Mouse (Mus musculus): ENCODE measurements around the gene Cdcp1. TPM values are rescaled to one million over a fixed set of nuclear protein-coding genes. Genes with fewer than 3 reads are reported as not detected.

Cdcp1 gene
- polyA plus RNA-seq, 1 experiment from 2014 or later = 0.05 TPM

DNA sequence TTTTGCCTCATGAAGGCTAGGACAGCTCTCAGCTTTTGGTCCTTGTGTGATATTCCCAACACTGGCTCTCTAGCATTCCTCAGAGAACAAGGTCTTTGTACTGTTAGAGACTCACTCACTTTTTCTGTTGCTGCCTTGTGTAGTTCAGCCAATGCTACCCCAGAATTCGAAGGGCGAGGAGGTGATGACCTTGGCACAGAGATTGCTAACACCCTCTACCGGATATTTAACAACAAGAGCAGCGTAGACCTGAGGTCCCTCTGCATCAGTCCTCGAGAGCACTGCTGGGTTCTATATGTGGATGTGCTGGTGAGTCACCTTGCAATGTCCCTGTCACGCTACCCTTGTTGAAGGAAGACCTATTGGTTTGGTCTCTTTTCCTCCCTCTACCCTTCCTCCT, 88.2 kb downstream of the Cdcp1 start:
- no peaks in the 10 kb centered on the region for H3K9me3 ChIP-seq (replicated peaks; ENCODE audit: control insufficient read depth, low read length)
- H3K4me1 ChIP-seq (ENCODE audit: control insufficient read depth, insufficient read depth, low read length) = no peaks in the 10 kb centered on the region
- no peak overlapping the region for H3K4me2 ChIP-seq (ENCODE audit: low read length)
- no peak for DNase-seq (ENCODE audit: low spot score)
- H3K9ac ChIP-seq (ENCODE audit: low read length) = no peak overlapping the region
- no peak for ATAC-seq
- no peaks in the 10 kb centered on the region for H3K27me3 ChIP-seq (replicated peaks; ENCODE audit: control insufficient read depth, insufficient read depth, low read length)
- H3K27ac ChIP-seq (ENCODE audit: low read depth, low read length) = no peak overlapping the region
- H3K4me3 ChIP-seq (ENCODE audit: low read depth, low read length) = no peak overlapping the region
- 96% methylated on average over 6 of the region's 6 CpGs for WGBS
- H3K36me3 ChIP-seq (ENCODE audit: control insufficient read depth, insufficient read depth, low read length) = peaks cover 64% of the 10 kb centered on the region

- Histone ChIP-seq H3K4me3 (ENCODE audit: low read depth, low read length) (no peak overlapping the region), H3K36me3 (ENCODE audit: control insufficient read depth, insufficient read depth, low read length) (peaks cover 64% of the 10 kb centered on the region), H3K9me3 (replicated peaks; ENCODE audit: control insufficient read depth, low read length) (no peaks in the 10 kb centered on the region), H3K27ac (ENCODE audit: low read depth, low read length) (no peak overlapping the region), H3K4me2 (ENCODE audit: low read length) (no peak overlapping the region), H3K27me3 (replicated peaks; ENCODE audit: control insufficient read depth, insufficient read depth, low read length) (no peaks in the 10 kb centered on the region), H3K9ac (ENCODE audit: low read length) (no peak overlapping the region), H3K4me1 (ENCODE audit: control insufficient read depth, insufficient read depth, low read length) (no peaks in the 10 kb centered on the region)
- WGBS = 99% methylated on average over 2 of the region's 2 CpGs
- no peak for ATAC-seq
- DNase-seq (ENCODE audit: low spot score) = no peak
Measured at GRCm38 (mm10) chr9:123124413-123124981, 91.3 kb downstream of the Cdcp1 start.

DNA sequence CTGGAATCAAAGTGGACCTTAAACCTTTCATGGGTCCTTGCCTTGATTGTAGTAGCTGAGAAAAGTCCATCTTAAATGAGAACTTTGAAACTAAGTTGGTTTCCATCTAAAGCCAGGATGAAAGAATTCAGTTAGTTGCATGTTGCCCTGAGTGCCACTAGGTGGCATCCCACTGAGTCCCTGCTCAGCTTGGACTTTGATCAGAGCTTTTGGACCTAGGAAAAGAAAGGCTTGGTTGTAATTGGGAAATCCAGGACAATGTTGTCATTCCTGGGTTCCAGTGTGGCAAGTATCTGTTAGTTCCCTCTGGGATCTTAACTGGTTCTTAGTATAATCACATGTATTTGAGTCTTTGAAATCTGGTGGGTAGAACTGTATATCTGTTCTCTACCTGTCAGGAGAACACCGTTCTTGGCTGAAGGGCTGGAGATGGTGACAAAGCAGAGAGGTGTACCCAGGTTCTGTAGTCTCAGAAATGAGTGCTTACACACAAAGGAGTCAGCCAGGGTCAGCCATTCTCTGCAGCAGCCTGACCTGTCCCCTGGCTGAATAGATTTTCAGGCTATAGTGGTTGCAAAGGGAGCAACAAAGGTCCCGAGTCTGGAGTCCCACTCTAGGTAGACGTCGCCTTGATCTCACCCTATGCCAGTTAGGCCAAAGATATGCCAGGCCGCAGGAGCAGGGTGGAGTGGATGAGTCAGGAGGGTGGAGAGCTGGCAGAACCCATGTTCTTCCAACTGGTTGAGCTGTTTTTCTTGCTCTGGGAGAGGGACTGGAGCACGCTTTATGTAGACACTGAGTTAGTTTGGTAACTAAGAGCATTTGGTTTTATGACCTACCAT, 92.0 kb downstream of the Cdcp1 start:
- ATAC-seq (no peak), DNase-seq (ENCODE audit: low spot score) (peak; percentile 42)
- Histone ChIP-seq H3K4me1 (ENCODE audit: control insufficient read depth, insufficient read depth, low read length) (no peaks in the 10 kb centered on the region), H3K4me2 (ENCODE audit: low read length) (no peak overlapping the region), H3K9me3 (replicated peaks; ENCODE audit: control insufficient read depth, low read length) (no peaks in the 10 kb centered on the region), H3K4me3 (ENCODE audit: low read depth, low read length) (no peak overlapping the region), H3K36me3 (ENCODE audit: control insufficient read depth, insufficient read depth, low read length) (peaks cover 64% of the 10 kb centered on the region), H3K27me3 (replicated peaks; ENCODE audit: control insufficient read depth, insufficient read depth, low read length) (no peaks in the 10 kb centered on the region), H3K9ac (ENCODE audit: low read length) (no peak overlapping the region), H3K27ac (ENCODE audit: low read depth, low read length) (no peak overlapping the region)
- 96% methylated on average over 6 of the region's 6 CpGs for WGBS

DNA sequence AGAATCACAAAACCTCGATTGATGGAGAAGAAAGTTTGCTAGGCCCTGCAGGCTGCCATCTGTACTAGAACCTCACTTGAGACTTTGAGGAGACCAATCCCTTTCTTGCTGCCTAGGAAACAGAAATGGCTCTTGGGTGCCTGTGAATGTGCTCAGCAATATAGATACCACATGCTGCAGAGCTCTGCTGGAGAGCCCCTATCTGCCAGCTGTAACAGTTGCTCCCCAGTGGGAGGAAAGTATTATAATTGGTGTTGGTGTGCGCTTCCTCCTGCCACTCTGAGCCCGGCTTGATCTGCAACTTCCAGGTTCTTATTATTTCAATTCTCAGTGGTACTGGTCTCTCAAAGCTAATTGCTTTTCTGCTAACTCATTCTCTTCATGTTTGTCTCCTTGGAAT, 92.8 kb downstream of the Cdcp1 start:
- no peaks in the 10 kb centered on the region for H3K27me3 ChIP-seq (replicated peaks; ENCODE audit: control insufficient read depth, insufficient read depth, low read length)
- WGBS = 93% methylated on average over 3 of the region's 3 CpGs
- no peak overlapping the region for H3K4me3 ChIP-seq (ENCODE audit: low read depth, low read length)
- no peaks in the 10 kb centered on the region for H3K9me3 ChIP-seq (replicated peaks; ENCODE audit: control insufficient read depth, low read length)
- no peak overlapping the region for H3K4me2 ChIP-seq (ENCODE audit: low read length)
- no peak overlapping the region for H3K27ac ChIP-seq (ENCODE audit: low read depth, low read length)
- no peak for ATAC-seq
- H3K9ac ChIP-seq (ENCODE audit: low read length) = no peak overlapping the region
- H3K4me1 ChIP-seq (ENCODE audit: control insufficient read depth, insufficient read depth, low read length) = no peaks in the 10 kb centered on the region
- H3K36me3 ChIP-seq (ENCODE audit: control insufficient read depth, insufficient read depth, low read length) = peaks cover 56% of the 10 kb centered on the region
- DNase-seq (ENCODE audit: low spot score) = no peak

Other genes with a start within 250 kb of the Cdcp1 start
- gene Tmem42, start 194.7 kb downstream of the Cdcp1 start, polyA plus RNA-seq (2014; fragmentation: Nextera tagmentation; extraction: Ambion mirVana) = 24.1 and 24.8 TPM in 2 replicates
- 0.20 and 0.28 TPM in 2 replicates for gene Tgm4, start 181.3 kb downstream of the Cdcp1 start, polyA plus RNA-seq (2014; fragmentation: Nextera tagmentation; extraction: Ambion mirVana)
- 50.7 and 51.2 TPM in 2 replicates for gene Zdhhc3, start 102.8 kb downstream of the Cdcp1 start, polyA plus RNA-seq (2014; fragmentation: Nextera tagmentation; extraction: Ambion mirVana)
- 103 and 108 TPM in 2 replicates for gene Exosc7, start 102.8 kb downstream of the Cdcp1 start, polyA plus RNA-seq (2014; fragmentation: Nextera tagmentation; extraction: Ambion mirVana)
- gene Clec3b, start 65.1 kb downstream of the Cdcp1 start, polyA plus RNA-seq (2014; fragmentation: Nextera tagmentation; extraction: Ambion mirVana) = 0.36 TPM in 1 of 2 replicates, not detected in the other
- 18.5 and 18.7 TPM in 2 replicates for gene Tmem158, start 44.7 kb upstream of the Cdcp1 start, polyA plus RNA-seq (2014; fragmentation: Nextera tagmentation; extraction: Ambion mirVana)
- 1,006 and 1,510 TPM in 2 replicates for gene Lars2, start 150.9 kb upstream of the Cdcp1 start, polyA plus RNA-seq (2014; fragmentation: Nextera tagmentation; extraction: Ambion mirVana)